Mouse (Mus musculus) right cerebral cortex, adult 2 months (tissue): ENCODE data around the gene Bmper.

ENCODE experiments used
- DNase-seq, 2 experiments: peaks; one replicate each; pipeline ENCODE4 v3.0.0; 2021 to 2022; ENCODE audit warnings: low spot score in 2 of 2

Bmper gene

GRCm38 (mm10) chr9:23436751-23437150, 213.9 kb downstream of the Bmper start:
- DNase-seq: peak in 1 of 2 experiments; percentile 24

- DNase-seq: no peak
These were observed 215.8 kb downstream of the Bmper start for GRCm38 (mm10) chr9:23438662-23439061.

- DNase-seq: no peak
These were observed 219.3 kb downstream of the Bmper start for GRCm38 (mm10) chr9:23442168-23442567.

- DNase-seq: no peak
These were observed 222.1 kb downstream of the Bmper start for GRCm38 (mm10) chr9:23444975-23445374.

GRCm38 (mm10) chr9:23447271-23447961, 224.5 kb downstream of the Bmper start:
- DNase-seq: no peak

DNA sequence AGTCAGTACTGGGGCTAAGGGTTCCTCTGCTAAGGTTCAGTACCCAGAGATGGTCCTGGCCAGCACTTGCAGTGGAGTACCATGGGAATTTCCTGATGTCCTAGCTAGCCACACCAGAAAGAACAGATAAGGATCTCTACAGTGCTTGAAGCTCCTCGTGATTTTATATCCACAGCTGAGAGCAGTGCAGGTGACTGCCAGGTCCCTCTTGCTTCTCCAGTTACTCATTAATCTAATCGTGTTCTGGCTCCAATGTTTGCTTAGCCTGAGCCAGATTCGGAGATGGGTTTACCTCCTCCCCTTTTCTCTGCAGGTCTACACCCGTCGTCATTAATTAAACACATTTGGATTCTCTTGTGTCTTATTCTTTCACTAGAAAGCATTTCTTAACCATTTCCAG, 230.4 kb downstream of the Bmper start:
- DNase-seq: no peak

DNA sequence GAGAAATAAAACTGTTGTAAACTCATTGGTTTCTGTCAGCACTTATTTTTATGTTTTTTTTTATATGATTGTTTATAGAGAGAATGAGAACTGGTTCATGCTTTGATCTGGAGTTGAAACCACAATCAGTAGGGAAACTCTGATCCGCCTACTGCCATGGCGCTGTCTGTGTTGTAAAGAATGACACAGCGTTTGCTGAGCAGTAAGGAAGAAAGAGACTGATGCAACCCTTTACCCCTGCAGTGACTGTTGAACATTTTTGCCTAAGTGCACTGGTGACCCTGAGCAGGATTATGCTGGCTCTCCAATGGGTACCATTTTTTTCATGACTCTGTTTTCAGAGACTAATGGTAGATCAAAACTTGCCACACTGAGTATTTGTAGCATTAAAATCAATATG, 234.3 kb downstream of the Bmper start:
- no peak for DNase-seq

GRCm38 (mm10) chr9:23460721-23461120, 237.8 kb downstream of the Bmper start:
- no peak for DNase-seq

DNA sequence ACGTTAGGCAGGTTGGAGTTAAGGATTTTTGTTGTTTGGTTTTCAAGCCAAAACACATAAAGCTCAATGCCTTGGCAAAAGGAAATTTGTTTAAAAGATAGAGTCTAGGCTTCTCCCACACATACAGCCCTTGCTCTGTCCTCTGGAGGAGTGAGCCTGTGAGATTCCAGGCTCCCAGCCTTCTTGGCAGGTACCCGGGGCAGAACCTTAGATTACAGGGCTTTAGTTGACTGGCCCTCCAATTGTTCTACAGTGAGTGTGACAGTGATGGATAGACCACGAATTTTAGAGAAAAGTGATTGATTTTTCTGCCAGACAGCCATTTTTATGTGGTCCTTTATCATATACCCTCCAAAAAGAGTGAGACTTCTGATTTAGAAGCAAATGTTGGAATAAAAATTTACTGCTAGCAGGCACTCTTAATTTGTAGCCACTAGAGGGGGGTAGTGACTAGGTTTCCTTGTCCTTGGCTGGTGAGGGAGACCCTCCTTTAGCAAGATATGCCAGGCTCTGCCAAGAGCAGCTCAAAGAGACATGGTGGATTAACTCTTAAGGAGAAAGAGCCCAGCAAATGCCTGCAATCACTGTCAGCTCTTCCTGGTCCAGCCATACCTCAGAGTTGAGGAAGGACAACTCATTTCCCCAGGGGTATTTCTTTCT, 240.2 kb downstream of the Bmper start:
- peak; percentile 38 to 62 for DNase-seq

DNA sequence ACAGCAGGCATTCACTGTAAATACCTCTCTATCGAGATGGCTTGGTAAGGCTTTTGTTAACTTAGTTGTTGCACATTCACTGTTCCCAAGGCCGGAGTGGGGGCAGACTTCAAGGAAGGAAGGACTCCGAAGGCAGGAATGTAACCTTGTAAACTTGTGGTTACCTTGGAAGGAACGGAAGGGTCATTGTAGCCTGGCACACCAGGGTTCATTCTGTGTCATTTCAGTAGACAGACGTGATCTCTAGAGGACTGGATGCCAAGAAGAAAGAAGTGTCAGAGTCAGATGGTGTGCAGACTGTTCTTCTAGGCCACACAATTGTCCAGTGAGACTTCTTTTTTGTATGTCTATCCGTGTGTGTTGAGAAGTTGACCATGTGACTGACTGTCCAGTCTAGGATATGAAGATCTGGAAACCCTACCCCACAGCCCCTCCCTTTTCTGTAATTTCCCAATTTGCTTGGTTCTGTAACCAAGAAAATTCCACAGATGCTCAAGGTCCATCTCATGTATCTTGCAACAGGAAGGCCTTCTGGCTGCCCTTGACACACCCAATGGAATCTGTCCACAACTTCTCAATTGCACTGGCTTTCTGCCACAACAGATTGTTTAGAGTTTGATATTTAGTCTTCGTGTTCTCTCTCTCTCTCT, 242.2 kb downstream of the Bmper start:
- DNase-seq: no peak

GRCm38 (mm10) chr9:23469886-23470285, 247.0 kb downstream of the Bmper start:
- no peak for DNase-seq

DNA sequence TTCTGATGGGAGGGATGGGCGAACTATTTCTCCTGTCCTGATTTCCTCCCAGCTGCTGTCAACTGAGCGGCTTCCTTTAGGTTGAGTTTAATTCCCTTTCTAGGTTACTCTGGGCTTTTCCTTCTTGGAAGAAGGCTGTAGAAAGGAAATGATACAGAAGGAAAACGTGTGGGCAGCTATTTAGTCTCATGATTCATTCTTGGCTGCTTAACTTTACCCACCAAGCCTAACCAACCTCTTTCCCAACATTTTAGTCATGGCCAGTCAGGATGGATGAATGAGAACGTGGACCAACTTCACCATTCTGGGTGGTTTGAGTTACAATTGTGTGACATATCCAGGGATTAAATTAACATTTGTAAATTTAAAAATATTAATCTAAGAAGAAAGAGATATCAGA, 263.0 kb downstream of the Bmper start:
- DNase-seq: no peak

DNA sequence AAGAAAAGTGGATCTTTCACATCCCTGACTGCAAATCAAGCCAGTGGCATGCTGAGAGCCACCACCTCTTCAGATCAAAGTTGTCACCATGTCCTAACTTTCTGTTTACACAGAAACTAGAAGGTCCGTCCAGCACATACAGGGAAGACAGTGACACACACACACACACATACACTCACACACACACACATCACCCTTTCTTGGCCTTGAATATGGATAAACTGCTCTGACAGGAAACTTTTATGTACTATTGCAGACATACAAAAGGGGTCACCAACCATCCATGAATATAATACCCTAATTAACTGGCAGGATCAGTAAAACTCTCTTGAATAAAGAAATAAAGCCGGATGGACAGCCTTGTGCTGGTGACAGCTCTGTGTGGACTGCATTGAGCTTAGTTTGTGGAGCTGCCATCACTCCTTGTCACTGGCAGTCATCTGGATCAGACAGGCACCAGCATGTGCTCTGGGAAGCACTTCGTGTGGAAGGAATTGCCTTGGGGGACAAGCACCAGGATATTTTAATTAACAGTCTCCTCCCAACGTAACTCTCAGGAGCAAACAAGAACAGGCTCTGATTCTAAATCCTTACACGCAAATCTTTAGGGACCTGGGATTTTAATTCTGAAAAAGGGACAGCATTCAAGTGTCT, 264.0 kb downstream of the Bmper start:
- no peak for DNase-seq

GRCm38 (mm10) chr9:23488265-23488664, 265.4 kb downstream of the Bmper start:
- no peak for DNase-seq

- DNase-seq: peak; percentile 29 to 52
These were observed 272.5 kb downstream of the Bmper start for GRCm38 (mm10) chr9:23495400-23495799.

DNA sequence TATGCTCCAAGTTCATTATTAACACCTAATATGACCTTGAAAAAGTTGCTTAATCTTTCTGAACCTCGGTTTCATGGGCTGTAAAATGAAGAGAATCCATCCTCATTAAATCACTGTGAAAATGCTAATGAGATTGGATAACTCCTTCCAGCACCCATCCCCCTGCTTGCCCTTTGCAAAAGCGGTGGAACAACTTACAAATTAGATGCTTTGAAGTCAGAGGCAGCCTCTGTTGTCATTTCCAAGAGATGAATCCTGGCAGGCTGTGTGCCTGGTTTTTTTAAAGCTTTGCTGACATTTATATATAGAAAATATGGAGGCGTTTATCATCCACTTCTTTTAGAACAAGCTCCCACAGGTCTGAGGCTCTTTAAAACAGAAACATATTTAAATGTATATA, 274.8 kb downstream of the Bmper start:
- peak; percentile 70 to 73 for DNase-seq

- DNase-seq: no peak
These were observed 311.0 kb downstream of the Bmper start for GRCm38 (mm10) chr9:23533870-23534269.
